Mouse (Mus musculus) hindbrain, embryonic 13.5 days (tissue): ENCODE data around the gene Timp1. TPM values are rescaled to one million over a fixed set of nuclear protein-coding genes. Genes with fewer than 3 reads are reported as not detected.

ENCODE experiments used
- ATAC-seq: fragments of 200-750 bp; cut with Nextera tagmentation; 2 replicates; pipeline ENCODE4 v1.8.0; 2017; ENCODE audit warnings: moderate TSS enrichment; ENCODE audit not compliant: low FRiP score
- H3K27ac ChIP-seq: fragments of 300-500 bp; sonication (generic); 2 replicates; pipeline ENCODE4 v1.5.1; 2015; ENCODE audit warnings: inconsistent platforms, mild to moderate bottlenecking, moderate library complexity
- H3K27me3 ChIP-seq: fragments of 300-500 bp; sonication (generic); 2 replicates; pipeline ENCODE4 v1.6.1; 2015; ENCODE audit warnings: mild to moderate bottlenecking, inconsistent platforms
- H3K36me3 ChIP-seq: fragments of 300-500 bp; sonication (generic); 2 replicates; pipeline ENCODE4 v1.6.1; 2015; ENCODE audit warnings: mild to moderate bottlenecking, inconsistent platforms
- H3K4me1 ChIP-seq: fragments of 300-500 bp; sonication (generic); replicated peaks from 2 replicates; pipeline ENCODE4 v1.6.1; 2015; ENCODE audit warnings: inconsistent platforms
- H3K4me2 ChIP-seq: fragments of 300-500 bp; sonication (generic); 2 replicates; pipeline ENCODE4 v1.6.1; 2015; ENCODE audit warnings: inconsistent platforms, mild to moderate bottlenecking, moderate library complexity
- H3K4me3 ChIP-seq: fragments of 300-500 bp; sonication (generic); 2 replicates; pipeline ENCODE4 v1.5.1; 2015; ENCODE audit warnings: mild to moderate bottlenecking, inconsistent platforms
- H3K9ac ChIP-seq: fragments of 300-500 bp; sonication (generic); 2 replicates; pipeline ENCODE4 v1.6.1; 2015; ENCODE audit warnings: mild to moderate bottlenecking, inconsistent platforms
- H3K9me3 ChIP-seq: fragments of 300-500 bp; sonication (generic); 2 replicates; pipeline ENCODE4 v1.6.1; 2016; ENCODE audit warnings: inconsistent platforms
- WGBS: fragments of 180-500 bp; shearing (Covaris S2); methylation state at CpG from one replicate; pipeline ENCODE4 v1.1.7; 2015; 5-methylcytosine and 5-hydroxymethylcytosine counted together
- polyA plus RNA-seq: library from polyadenylated mRNA; unstranded; fragments of >200 nt; fragmentation: Nextera tagmentation; extraction: Ambion mirVana; gene quantifications from 2 replicates; pipeline ENCODE4 v1.2.1, GENCODE M21; 2015

The Timp1 gene
- 4.9 and 5.0 TPM in 2 replicates for polyA plus RNA-seq

GRCm38 (mm10) chrX:20869962-20870513, at the start of gene Timp1:
Timp1 (plus strand) TSS chrX:20870166.
- Histone ChIP-seq H3K27me3 (no peaks in the 10 kb centered on the region), H3K36me3 (no peaks in the 10 kb centered on the region), H3K4me3 (no peak within 1 kb of the TSS), H3K27ac (no peak within 1 kb of the TSS), H3K4me2 (peak within 1 kb of the TSS; percentile 29), H3K9ac (no peak within 1 kb of the TSS), H3K9me3 (no peaks in the 10 kb centered on the region), H3K4me1 (no peaks in the 10 kb centered on the region)
- ATAC-seq: no peak
- WGBS: 12% methylated on average over 18 of the region's 18 CpGs

DNA sequence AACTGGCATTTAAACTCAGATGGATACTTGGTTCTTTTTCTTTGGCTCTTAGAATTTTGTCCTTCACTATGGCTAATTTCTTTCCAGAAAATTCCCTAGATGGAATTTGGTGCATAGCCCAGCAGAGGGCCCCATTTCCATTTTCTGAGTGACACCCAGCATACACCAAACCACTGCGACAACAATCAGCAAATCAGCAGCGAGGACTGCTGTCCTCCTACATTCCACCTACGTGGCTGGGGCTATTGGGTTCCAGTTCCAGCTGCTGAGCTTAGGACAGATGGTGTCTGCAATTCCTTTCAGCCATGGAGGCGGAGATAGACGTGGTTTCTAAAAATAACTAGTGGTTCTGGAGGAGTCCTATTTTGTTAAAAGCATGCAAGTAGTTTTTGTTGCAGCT, 41.0 kb upstream of the Timp1 start:
- no peak overlapping the region for H3K27ac ChIP-seq
- H3K36me3 ChIP-seq: 0 out of 2 replicates have a peak, but pooled peaks cover 5% of the 10 kb centered on the region
- H3K27me3 ChIP-seq: no peaks in the 10 kb centered on the region
- ATAC-seq: peak; percentile 52; the same call in 1 of the 2 replicates
- no peak overlapping the region for H3K9ac ChIP-seq
- H3K4me3 ChIP-seq: no peak overlapping the region
- 29% methylated on average over 5 of the region's 5 CpGs for WGBS
- H3K4me2 ChIP-seq: no peak overlapping the region
- H3K9me3 ChIP-seq: no peaks in the 10 kb centered on the region
- no peaks in the 10 kb centered on the region for H3K4me1 ChIP-seq

GRCm38 (mm10) chrX:20847232-20847631, 22.7 kb upstream of the Timp1 start:
- 95% methylated on average over 3 of the region's 3 CpGs for WGBS
- H3K36me3 ChIP-seq: peaks cover 19% of the 10 kb centered on the region
- no peak overlapping the region for H3K4me3 ChIP-seq
- H3K27ac ChIP-seq: no peak overlapping the region
- no peaks in the 10 kb centered on the region for H3K27me3 ChIP-seq
- no peak overlapping the region for H3K4me2 ChIP-seq
- ATAC-seq: no peak
- no peak overlapping the region for H3K9ac ChIP-seq
- no peaks in the 10 kb centered on the region for H3K9me3 ChIP-seq
- H3K4me1 ChIP-seq: peaks cover 13% of the 10 kb centered on the region

GRCm38 (mm10) chrX:20847816-20848215, 22.1 kb upstream of the Timp1 start:
- peak overlapping the region; percentile 43 for H3K4me2 ChIP-seq
- H3K9ac ChIP-seq: no peak overlapping the region
- WGBS: 27% methylated on average over 2 of the region's 2 CpGs
- peaks cover 19% of the 10 kb centered on the region for H3K36me3 ChIP-seq
- H3K27me3 ChIP-seq: no peaks in the 10 kb centered on the region
- no peaks in the 10 kb centered on the region for H3K9me3 ChIP-seq
- peaks cover 13% of the 10 kb centered on the region for H3K4me1 ChIP-seq
- ATAC-seq: peak; percentile 46
- peak overlapping the region; percentile 62 for H3K27ac ChIP-seq
- peak overlapping the region; percentile 16; the same call in 1 of the 2 replicates for H3K4me3 ChIP-seq

DNA sequence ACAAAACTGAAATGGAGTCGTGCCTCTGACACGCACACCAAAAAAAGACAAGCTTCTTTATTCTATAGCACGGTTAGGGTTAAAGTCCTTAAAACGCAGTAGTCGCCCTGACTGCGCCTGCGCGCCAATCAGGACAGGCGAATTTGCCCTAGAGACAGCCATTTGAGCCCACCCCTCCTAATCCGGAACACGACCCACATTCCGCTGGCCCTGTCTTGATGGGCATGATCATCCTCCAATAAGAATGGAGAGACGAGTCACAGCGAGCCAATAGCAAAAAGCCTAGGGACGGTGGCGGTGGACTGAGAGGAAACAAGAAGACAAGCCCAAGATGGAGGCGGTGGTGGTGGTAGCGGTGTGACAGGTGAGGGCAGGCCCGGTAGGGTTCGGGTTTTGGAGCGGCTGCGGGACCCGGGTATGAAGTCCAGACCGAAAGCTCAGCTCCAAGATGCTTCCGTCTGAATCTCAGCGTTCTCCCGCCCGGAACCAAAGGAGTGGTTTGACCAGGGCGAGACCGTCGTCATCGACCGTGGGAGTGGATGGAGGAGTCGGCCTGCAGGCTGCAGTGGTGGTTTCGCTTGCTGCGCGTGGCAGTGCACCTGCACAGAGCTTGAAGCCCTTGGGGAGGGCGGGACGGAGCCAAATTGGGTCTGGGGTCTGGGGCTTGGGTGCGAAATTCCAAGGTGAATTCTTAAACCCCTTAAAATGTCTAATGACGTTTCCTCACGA, 21.5 kb upstream of the Timp1 start:
- H3K27ac ChIP-seq: peak overlapping the region; percentile 83
- H3K4me3 ChIP-seq: peak overlapping the region; percentile 58
- no peaks in the 10 kb centered on the region for H3K27me3 ChIP-seq
- peak overlapping the region; percentile 68 for H3K4me2 ChIP-seq
- no peaks in the 10 kb centered on the region for H3K9me3 ChIP-seq
- peaks cover 13% of the 10 kb centered on the region for H3K4me1 ChIP-seq
- H3K9ac ChIP-seq: peak overlapping the region; percentile 76
- H3K36me3 ChIP-seq: peaks cover 24% of the 10 kb centered on the region
- 13% methylated on average over 41 of the region's 42 CpGs for WGBS
- peak; percentile 99 for ATAC-seq

- ATAC-seq: no peak
- Histone ChIP-seq H3K9me3 (no peaks in the 10 kb centered on the region), H3K27ac (no peak overlapping the region), H3K9ac (no peak overlapping the region), H3K4me1 (peaks cover 13% of the 10 kb centered on the region), H3K4me3 (no peak overlapping the region), H3K36me3 (peaks cover 40% of the 10 kb centered on the region), H3K27me3 (no peaks in the 10 kb centered on the region), H3K4me2 (no peak overlapping the region)
- 92% methylated on average over 7 of the region's 7 CpGs for WGBS
Measured at GRCm38 (mm10) chrX:20853794-20854193, 16.2 kb upstream of the Timp1 start.

GRCm38 (mm10) chrX:20861453-20862104, 8.4 kb upstream of the Timp1 start:
- Histone ChIP-seq H3K4me2 (no peak overlapping the region), H3K4me1 (0 out of 2 replicates have a peak, but pooled peaks cover 5% of the 10 kb centered on the region), H3K9ac (no peak overlapping the region), H3K4me3 (no peak overlapping the region), H3K27ac (no peak overlapping the region), H3K27me3 (no peaks in the 10 kb centered on the region), H3K36me3 (peaks cover 30% of the 10 kb centered on the region), H3K9me3 (no peaks in the 10 kb centered on the region)
- WGBS: 71% methylated on average over 5 of the region's 5 CpGs
- ATAC-seq: no peak

- H3K27ac ChIP-seq: no peak overlapping the region
- H3K4me1 ChIP-seq: 0 out of 2 replicates have a peak, but pooled peaks cover 5% of the 10 kb centered on the region
- 51% methylated on average over 29 of the region's 29 CpGs for WGBS
- no peak overlapping the region for H3K9ac ChIP-seq
- 0 out of 2 replicates have a peak, but pooled peaks have one; percentile 12 for ATAC-seq
- H3K36me3 ChIP-seq: peaks cover 30% of the 10 kb centered on the region
- H3K4me2 ChIP-seq: no peak overlapping the region
- no peak overlapping the region for H3K4me3 ChIP-seq
- no peaks in the 10 kb centered on the region for H3K9me3 ChIP-seq
- no peaks in the 10 kb centered on the region for H3K27me3 ChIP-seq
Measured at GRCm38 (mm10) chrX:20862105-20863065, 7.6 kb upstream of the Timp1 start.

DNA sequence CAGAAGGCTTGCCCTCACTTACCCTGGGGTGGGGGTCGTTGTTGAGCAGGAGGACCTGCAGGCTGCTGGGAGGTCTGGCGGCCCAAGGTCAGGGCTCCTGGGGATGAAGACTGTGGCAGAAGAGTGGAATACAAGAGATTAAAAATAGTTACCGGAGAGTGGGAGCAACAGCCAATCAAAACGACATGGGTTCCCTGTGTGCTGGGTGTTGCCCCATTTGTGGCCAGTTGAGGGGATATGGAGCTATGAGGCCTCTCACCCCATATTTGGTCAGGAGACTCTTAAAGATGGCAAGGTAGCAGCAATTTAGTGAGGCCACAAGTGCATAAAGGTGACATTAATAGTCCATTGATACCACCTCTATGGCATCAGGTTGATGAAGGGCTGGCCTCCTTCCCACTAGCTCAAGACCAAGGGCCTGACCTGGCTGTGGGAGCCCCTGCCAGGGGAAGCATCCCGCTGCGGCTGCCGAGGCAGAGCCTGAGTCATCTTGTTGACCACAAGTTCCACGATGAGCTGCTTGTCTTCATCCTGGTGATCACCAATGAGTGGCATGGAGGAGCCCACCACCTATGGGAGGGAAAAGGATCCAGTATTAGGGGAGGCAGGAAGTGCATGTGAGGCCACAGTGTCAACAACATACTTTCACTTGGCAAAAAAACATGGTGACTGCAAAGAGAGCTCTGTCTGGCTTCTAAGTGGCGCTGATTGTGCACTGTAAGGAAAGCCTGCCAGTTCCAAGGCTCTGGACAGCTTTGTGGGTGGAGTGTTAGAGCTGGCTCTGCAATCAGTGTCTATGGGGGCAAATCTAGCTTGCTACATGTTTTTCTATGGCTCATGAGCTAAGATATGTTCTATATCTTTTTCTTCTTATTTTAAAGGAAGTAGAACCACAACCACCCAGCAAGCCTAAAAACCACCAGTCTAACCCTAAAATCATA, 6.5 kb upstream of the Timp1 start:
- H3K4me1 ChIP-seq: 0 out of 2 replicates have a peak, but pooled peaks cover 5% of the 10 kb centered on the region
- no peak for ATAC-seq
- no peak overlapping the region for H3K27ac ChIP-seq
- H3K36me3 ChIP-seq: peaks cover 25% of the 10 kb centered on the region
- no peak overlapping the region for H3K9ac ChIP-seq
- no peaks in the 10 kb centered on the region for H3K27me3 ChIP-seq
- H3K4me3 ChIP-seq: no peak overlapping the region
- 87% methylated on average over 9 of the region's 9 CpGs for WGBS
- H3K4me2 ChIP-seq: no peak overlapping the region
- H3K9me3 ChIP-seq: no peaks in the 10 kb centered on the region

DNA sequence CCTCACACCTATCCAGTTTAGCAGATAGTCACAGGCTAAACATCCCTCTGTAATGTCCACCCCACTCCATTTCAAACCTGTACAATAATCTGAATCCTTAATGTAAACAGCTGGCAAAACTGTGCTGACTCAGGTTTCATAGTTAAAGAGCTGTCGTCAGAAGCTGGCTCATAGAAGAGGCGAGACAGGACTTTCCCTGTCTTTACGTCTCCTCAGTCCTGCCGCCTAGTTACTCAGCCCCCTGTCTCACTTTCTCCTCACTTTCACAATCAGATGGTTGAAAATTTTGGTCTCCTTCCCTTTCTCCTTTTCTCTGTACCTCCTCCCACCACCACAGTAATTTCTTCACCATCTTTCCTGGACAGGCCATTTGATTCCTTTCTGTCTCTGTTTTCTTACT, 1.9 kb upstream of the Timp1 start:
- Histone ChIP-seq H3K27me3 (no peaks in the 10 kb centered on the region), H3K9ac (no peak overlapping the region), H3K9me3 (no peaks in the 10 kb centered on the region), H3K27ac (no peak overlapping the region), H3K36me3 (peaks cover 5% of the 10 kb centered on the region; the same call in 1 of the 2 replicates), H3K4me3 (no peak overlapping the region), H3K4me1 (no peaks in the 10 kb centered on the region), H3K4me2 (no peak overlapping the region)
- no peak for ATAC-seq
- 76% methylated on average over 4 of the region's 4 CpGs for WGBS

DNA sequence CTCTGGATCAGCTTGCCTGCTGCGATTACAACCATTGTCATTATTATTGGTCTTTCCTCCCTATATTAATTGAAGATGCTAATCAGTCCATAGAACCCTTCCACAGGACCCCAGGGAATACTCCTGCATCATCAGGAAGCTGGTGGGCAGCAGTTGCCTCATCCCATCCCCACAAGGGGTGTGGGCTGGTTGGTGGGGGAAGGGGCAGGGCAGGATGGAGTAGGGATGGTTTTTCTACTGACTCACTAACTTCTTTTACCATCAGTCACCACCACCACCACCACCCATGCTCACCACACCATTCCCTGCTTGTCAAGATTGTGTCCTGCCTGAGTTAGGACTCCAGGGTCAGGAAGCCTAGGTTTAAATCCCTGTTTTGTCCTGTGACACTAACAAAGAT, 763 bp upstream of the Timp1 start:
- WGBS: 66% methylated on average over 1 of the region's 1 CpGs
- H3K4me2 ChIP-seq: no peak overlapping the region
- no peaks in the 10 kb centered on the region for H3K27me3 ChIP-seq
- H3K36me3 ChIP-seq: no peaks in the 10 kb centered on the region
- H3K27ac ChIP-seq: no peak overlapping the region
- no peak for ATAC-seq
- H3K9me3 ChIP-seq: no peaks in the 10 kb centered on the region
- no peak overlapping the region for H3K9ac ChIP-seq
- no peaks in the 10 kb centered on the region for H3K4me1 ChIP-seq
- H3K4me3 ChIP-seq: no peak overlapping the region
